Mouse (Mus musculus) limb, embryonic 15.5 days (tissue): Measurements from ENCODE around the gene Ift80. TPM values are rescaled to one million over a fixed set of nuclear protein-coding genes. Genes with fewer than 3 reads are reported as not detected.
"Not testable (repeated sequence)": the region's sequence is repeated elsewhere in the genome, so short reads cannot be mapped to it uniquely, and the experiment has no call there.

Experiments used
- ATAC-seq: fragments of 200-750 bp; cut with Nextera tagmentation; 2 replicates; pipeline ENCODE4 v1.8.0; 2017; ENCODE audit warnings: low read depth, moderate TSS enrichment; ENCODE audit not compliant: insufficient number of reproducible peaks, low FRiP score, low TSS enrichment
- H3K27ac ChIP-seq: fragments of 300-500 bp; sonication (generic); 2 replicates; pipeline ENCODE4 v1.5.1; 2015; ENCODE audit warnings: moderate library complexity, mild to moderate bottlenecking, inconsistent platforms
- H3K27me3 ChIP-seq: fragments of 300-500 bp; sonication (generic); 2 replicates; pipeline ENCODE4 v1.6.1; 2015; ENCODE audit warnings: inconsistent platforms
- H3K36me3 ChIP-seq: fragments of 300-500 bp; sonication (generic); 2 replicates; pipeline ENCODE4 v1.6.1; 2015; ENCODE audit warnings: inconsistent platforms
- H3K4me1 ChIP-seq: fragments of 300-500 bp; sonication (generic); 2 replicates; pipeline ENCODE4 v1.6.1; 2015; ENCODE audit warnings: inconsistent platforms
- H3K4me2 ChIP-seq: fragments of 300-500 bp; sonication (generic); 2 replicates; pipeline ENCODE4 v1.6.1; 2015; ENCODE audit warnings: mild to moderate bottlenecking, inconsistent platforms
- H3K4me3 ChIP-seq: fragments of 300-500 bp; sonication (generic); 2 replicates; pipeline ENCODE4 v1.5.1; 2015; ENCODE audit warnings: mild to moderate bottlenecking, inconsistent platforms
- H3K9ac ChIP-seq: fragments of 300-500 bp; sonication (generic); 2 replicates; pipeline ENCODE4 v1.6.1; 2015; ENCODE audit warnings: inconsistent platforms
- H3K9me3 ChIP-seq: fragments of 300-500 bp; sonication (generic); 2 replicates; pipeline ENCODE4 v1.6.1; 2016; ENCODE audit warnings: inconsistent platforms
- WGBS: fragments of 180-500 bp; shearing (Covaris S2); methylation state at CpG from one replicate; pipeline ENCODE4 v1.1.7; 2015; 5-methylcytosine and 5-hydroxymethylcytosine counted together
- polyA plus RNA-seq: library from polyadenylated mRNA; unstranded; fragments of >200 nt; fragmentation: Nextera tagmentation; extraction: Ambion mirVana; gene quantifications from 2 replicates; pipeline ENCODE4 v1.2.1, GENCODE M21; 2015

Gene Ift80
- polyA plus RNA-seq, 1 experiment from 2014 or later = 16.7 TPM

- no peaks in the 10 kb centered on the region for H3K27me3 ChIP-seq
- no peak overlapping the region for H3K4me3 ChIP-seq
- no peak overlapping the region for H3K9ac ChIP-seq
- no peak overlapping the region for H3K27ac ChIP-seq
- WGBS = 97% methylated on average over 1 of the region's 1 CpGs
- H3K9me3 ChIP-seq = no peaks in the 10 kb centered on the region
- H3K4me2 ChIP-seq = no peak overlapping the region
- H3K4me1 ChIP-seq = no peaks in the 10 kb centered on the region
- no peak for ATAC-seq
- peaks cover 55% of the 10 kb centered on the region for H3K36me3 ChIP-seq
Observed at GRCm38 (mm10) chr3:69026133-69026783, 21.9 kb upstream of the Ift80 start.

GRCm38 (mm10) chr3:69020764-69021163 is 16.4 kb upstream of the Ift80 start:
- H3K27ac ChIP-seq = no peak overlapping the region
- peaks cover 41% of the 10 kb centered on the region for H3K36me3 ChIP-seq
- H3K9ac ChIP-seq = no peak overlapping the region
- no peak overlapping the region for H3K4me2 ChIP-seq
- no peaks in the 10 kb centered on the region for H3K27me3 ChIP-seq
- H3K4me1 ChIP-seq = no peaks in the 10 kb centered on the region
- no peak for ATAC-seq
- no peaks in the 10 kb centered on the region for H3K9me3 ChIP-seq
- no peak overlapping the region for H3K4me3 ChIP-seq

GRCm38 (mm10) chr3:69020285-69020684 is 15.9 kb upstream of the Ift80 start:
- Histone ChIP-seq H3K36me3 (peaks cover 39% of the 10 kb centered on the region), H3K9ac (no peak overlapping the region), H3K4me3 (no peak overlapping the region), H3K9me3 (no peaks in the 10 kb centered on the region), H3K4me2 (no peak overlapping the region), H3K27me3 (no peaks in the 10 kb centered on the region), H3K4me1 (no peaks in the 10 kb centered on the region), H3K27ac (no peak overlapping the region)
- ATAC-seq = no peak
- WGBS = 96% methylated on average over 2 of the region's 2 CpGs

GRCm38 (mm10) chr3:69018635-69019034 is 14.3 kb upstream of the Ift80 start:
- not testable (repeated sequence) for ATAC-seq
- H3K36me3 ChIP-seq = peaks cover 34% of the 10 kb centered on the region

DNA sequence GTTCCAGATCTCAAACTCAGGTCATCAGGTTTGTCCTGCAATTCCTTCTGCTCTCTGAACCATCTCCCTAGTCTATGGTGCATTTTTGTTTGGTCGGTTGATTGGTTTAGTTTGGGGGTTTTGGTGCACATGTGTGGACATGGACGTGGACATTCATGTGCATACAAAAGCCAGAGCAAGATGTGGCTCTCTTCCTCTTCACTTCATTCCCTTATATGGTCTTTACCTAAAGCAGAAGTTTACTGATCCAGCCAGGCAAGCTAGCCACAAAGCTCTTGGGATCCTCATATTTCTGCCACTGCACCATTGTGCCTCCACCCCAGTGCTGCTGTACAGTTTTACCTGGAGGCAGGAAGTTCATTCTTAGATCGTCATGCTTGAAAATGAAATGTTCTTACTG is 12.8 kb upstream of the Ift80 start:
- no peak overlapping the region for H3K4me2 ChIP-seq
- H3K27me3 ChIP-seq = no peaks in the 10 kb centered on the region
- H3K9me3 ChIP-seq = no peaks in the 10 kb centered on the region
- H3K27ac ChIP-seq = no peak overlapping the region
- WGBS = 84% methylated on average over 3 of the region's 3 CpGs
- H3K36me3 ChIP-seq = peaks cover 30% of the 10 kb centered on the region
- no peak overlapping the region for H3K9ac ChIP-seq
- no peak overlapping the region for H3K4me3 ChIP-seq
- ATAC-seq = no peak
- no peaks in the 10 kb centered on the region for H3K4me1 ChIP-seq

More at GRCm38 (mm10) chr3:69018635-69019034, 14.3 kb upstream of the Ift80 start:
- H3K4me2 ChIP-seq, H3K27ac ChIP-seq, H3K9me3 ChIP-seq, H3K4me3 ChIP-seq, H3K9ac ChIP-seq, H3K4me1 ChIP-seq, H3K27me3 ChIP-seq: not testable (repeated sequence)
- WGBS = 96% methylated on average over 2 of the region's 2 CpGs

GRCm38 (mm10) chr3:69008873-69009272 is 4.5 kb upstream of the Ift80 start:
- no peak for ATAC-seq
- H3K27ac ChIP-seq = no peak overlapping the region
- H3K36me3 ChIP-seq = peaks cover 9% of the 10 kb centered on the region; the same call in 1 of the 2 replicates
- 88% methylated on average over 2 of the region's 2 CpGs for WGBS
- H3K4me2 ChIP-seq = no peak overlapping the region
- no peaks in the 10 kb centered on the region for H3K9me3 ChIP-seq
- no peak overlapping the region for H3K9ac ChIP-seq
- no peaks in the 10 kb centered on the region for H3K27me3 ChIP-seq
- H3K4me3 ChIP-seq = no peak overlapping the region
- H3K4me1 ChIP-seq = peaks cover 7% of the 10 kb centered on the region

- Histone ChIP-seq H3K4me1 (peaks cover 11% of the 10 kb centered on the region), H3K27ac (peak overlapping the region; percentile 90), H3K9ac (peak overlapping the region; percentile 84), H3K4me2 (peak overlapping the region; percentile 81), H3K4me3 (peak overlapping the region; percentile 93), H3K27me3 (no peaks in the 10 kb centered on the region), H3K36me3 (0 out of 2 replicates have a peak, but pooled peaks cover 3% of the 10 kb centered on the region), H3K9me3 (no peaks in the 10 kb centered on the region)
- no peak for ATAC-seq
- 4% methylated on average over 21 of the region's 21 CpGs for WGBS
Observed at GRCm38 (mm10) chr3:69006246-69006760, 1.9 kb upstream of the Ift80 start.

DNA sequence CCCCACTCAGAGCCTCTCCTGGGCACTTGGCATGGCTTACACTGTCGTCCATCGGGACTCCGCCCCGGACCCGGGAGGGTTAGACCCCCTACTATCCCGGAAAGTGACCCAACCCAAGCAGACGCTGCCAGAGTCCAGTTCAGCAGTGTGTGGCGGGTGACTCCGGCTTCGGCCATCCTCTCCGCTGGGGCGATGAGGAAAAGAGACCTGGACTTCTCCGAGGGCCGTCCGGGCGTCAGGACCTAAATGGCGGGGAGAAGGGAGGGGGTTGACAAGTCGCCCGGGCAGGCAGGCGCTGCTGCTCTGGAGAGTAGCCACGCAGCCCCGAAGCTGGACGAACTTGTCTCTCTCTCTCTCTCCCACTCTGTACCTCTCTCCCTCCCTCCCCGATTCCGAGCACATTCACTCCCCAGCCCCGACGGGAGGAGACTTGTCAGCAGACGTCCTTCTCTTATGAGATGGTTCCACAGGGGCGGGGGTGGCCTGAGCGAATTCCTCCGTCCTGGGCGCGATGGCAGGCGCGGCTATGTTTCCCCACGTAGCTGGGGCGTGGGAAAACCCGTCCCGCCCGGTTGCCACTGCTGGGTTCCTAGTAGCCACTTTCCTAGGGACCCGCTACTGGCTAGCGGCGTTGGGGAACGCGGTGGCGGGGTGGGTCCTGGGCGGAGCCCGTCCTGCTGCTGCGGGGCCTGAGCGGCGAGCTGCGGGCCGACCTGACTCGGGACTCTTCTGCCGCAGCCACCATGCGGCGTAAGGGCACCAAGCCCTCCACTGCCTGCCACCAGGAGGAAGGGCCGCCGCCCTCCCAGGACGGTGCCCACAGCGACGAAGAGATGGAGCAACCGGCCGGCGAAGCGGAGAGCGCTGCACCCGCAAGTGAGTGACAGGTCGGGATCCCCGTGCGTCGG is 1.2 kb upstream of the Ift80 start:
- H3K9me3 ChIP-seq = no peaks in the 10 kb centered on the region

DNA sequence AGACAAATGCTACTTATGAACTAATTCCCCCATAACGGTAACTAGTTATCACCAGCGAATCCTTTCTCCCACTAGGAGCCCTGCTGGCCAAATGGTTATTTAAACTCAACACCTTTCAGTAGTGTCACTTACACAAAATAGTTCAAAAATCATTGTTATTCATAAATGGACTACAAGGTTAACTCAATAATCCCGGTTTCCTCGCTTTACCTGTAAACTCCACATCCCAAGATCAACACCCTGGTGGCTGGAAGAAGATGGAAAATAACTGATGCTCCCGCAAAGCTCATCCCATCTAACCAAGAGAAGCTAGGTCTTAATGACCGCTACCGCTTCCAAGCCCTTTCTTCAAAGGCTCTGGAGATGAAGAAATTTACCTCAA is 324 bp downstream of the Ift80 start:
- Histone ChIP-seq H3K9ac (peak overlapping the region; percentile 37), H3K27ac (peak overlapping the region; percentile 76), H3K4me1 (peaks cover 11% of the 10 kb centered on the region), H3K4me3 (peak overlapping the region; percentile 93), H3K27me3 (no peaks in the 10 kb centered on the region), H3K9me3 (no peaks in the 10 kb centered on the region), H3K36me3 (no peaks in the 10 kb centered on the region), H3K4me2 (peak overlapping the region; percentile 52)
- 1% methylated on average over 7 of the region's 7 CpGs for WGBS
- ATAC-seq = peak; percentile 9; the same call in 1 of the 2 replicates

More for the DNA sequence above, 1.2 kb upstream of the Ift80 start:
- WGBS = under 1% methylated on average over 72 of the region's 72 CpGs
- Histone ChIP-seq H3K9ac (peak overlapping the region; percentile 84), H3K4me1 (peaks cover 11% of the 10 kb centered on the region), H3K36me3 (0 out of 2 replicates have a peak, but pooled peaks cover 3% of the 10 kb centered on the region), H3K27ac (peak overlapping the region; percentile 90), H3K27me3 (no peaks in the 10 kb centered on the region), H3K4me2 (peak overlapping the region; percentile 81), H3K4me3 (peak overlapping the region; percentile 93)
- peak; percentile 33 for ATAC-seq

GRCm38 (mm10) chr3:69002781-69003180 is 1.6 kb downstream of the Ift80 start:
- Histone ChIP-seq H3K4me3 (no peak overlapping the region), H3K4me1 (peaks cover 11% of the 10 kb centered on the region), H3K4me2 (no peak overlapping the region), H3K27ac (no peak overlapping the region), H3K36me3 (no peaks in the 10 kb centered on the region), H3K9ac (no peak overlapping the region), H3K27me3 (no peaks in the 10 kb centered on the region), H3K9me3 (no peaks in the 10 kb centered on the region)
- ATAC-seq = no peak
- WGBS = 87% methylated on average over 4 of the region's 4 CpGs

- no peak overlapping the region for H3K4me3 ChIP-seq
- no peak for ATAC-seq
- 91% methylated on average over 2 of the region's 2 CpGs for WGBS
- H3K4me2 ChIP-seq = no peak overlapping the region
- peaks cover 25% of the 10 kb centered on the region for H3K36me3 ChIP-seq
- no peaks in the 10 kb centered on the region for H3K27me3 ChIP-seq
- no peaks in the 10 kb centered on the region for H3K4me1 ChIP-seq
- no peak overlapping the region for H3K9ac ChIP-seq
- H3K27ac ChIP-seq = no peak overlapping the region
- no peaks in the 10 kb centered on the region for H3K9me3 ChIP-seq
Observed at GRCm38 (mm10) chr3:68986550-68986949, 17.8 kb downstream of the Ift80 start.

- WGBS = 68% methylated on average over 9 of the region's 9 CpGs
- no peaks in the 10 kb centered on the region for H3K27me3 ChIP-seq
- no peaks in the 10 kb centered on the region for H3K9me3 ChIP-seq
- H3K9ac ChIP-seq = no peak overlapping the region
- no peak overlapping the region for H3K4me2 ChIP-seq
- no peak for ATAC-seq
- no peak overlapping the region for H3K27ac ChIP-seq
- no peak overlapping the region for H3K4me3 ChIP-seq
- H3K36me3 ChIP-seq = 0 out of 2 replicates have a peak, but pooled peaks cover 2% of the 10 kb centered on the region
- no peaks in the 10 kb centered on the region; the same call in 1 of the 2 replicates for H3K4me1 ChIP-seq
Observed at GRCm38 (mm10) chr3:68980898-68981297, 23.5 kb downstream of the Ift80 start.
